Mouse (Mus musculus): Measurements from ENCODE around the gene Gal3st1. TPM values are rescaled to one million over a fixed set of nuclear protein-coding genes. Genes with fewer than 3 reads are reported as not detected.

Gal3st1 gene
- total and polyA plus RNA-seq, 3 experiments, result 0.08 TPM; not detected in 2

DNA sequence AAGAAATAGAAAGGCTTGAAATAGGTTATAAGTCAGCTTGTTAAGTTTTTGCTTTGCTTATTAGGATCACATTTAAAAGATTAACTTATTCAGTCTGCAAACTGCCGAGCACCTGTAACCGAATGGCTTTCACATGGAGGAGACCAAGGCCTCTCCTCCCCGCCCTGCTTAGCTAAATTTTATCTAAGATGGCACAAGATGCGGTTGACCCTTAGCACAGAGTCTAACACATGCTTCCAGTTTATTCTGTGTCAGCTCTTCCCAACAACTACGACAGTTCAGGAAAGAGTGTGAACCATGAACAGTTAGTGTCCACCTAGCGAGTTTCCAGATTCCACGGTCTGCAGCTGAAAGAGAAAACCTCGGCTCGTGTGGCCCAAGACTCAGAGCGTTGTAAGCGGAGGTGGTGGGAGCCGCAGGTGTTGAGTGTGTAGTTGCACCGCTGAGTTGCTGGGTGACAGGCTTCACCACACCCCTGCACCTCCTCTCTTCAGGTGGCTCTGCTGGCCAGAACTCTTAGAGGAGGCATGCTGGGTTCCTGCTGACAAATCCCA, 46.0 kb upstream of the Gal3st1 start:
- H3K4me1 ChIP-seq (ENCODE audit: control insufficient read depth in 1 of 2, insufficient read depth in 2 of 2), result 0 out of 4 replicates have a peak, but pooled peaks cover 0 to 2% of the 10 kb centered on the region in 2 experiments
- dilution Hi-C loops (cut with MboI; ENCODE audit: extremely low pct_ligation_motif_present, extremely low pct_unique_long_range_greater_than_20kb, low sequenced_read_pairs), result no loop called here

DNA sequence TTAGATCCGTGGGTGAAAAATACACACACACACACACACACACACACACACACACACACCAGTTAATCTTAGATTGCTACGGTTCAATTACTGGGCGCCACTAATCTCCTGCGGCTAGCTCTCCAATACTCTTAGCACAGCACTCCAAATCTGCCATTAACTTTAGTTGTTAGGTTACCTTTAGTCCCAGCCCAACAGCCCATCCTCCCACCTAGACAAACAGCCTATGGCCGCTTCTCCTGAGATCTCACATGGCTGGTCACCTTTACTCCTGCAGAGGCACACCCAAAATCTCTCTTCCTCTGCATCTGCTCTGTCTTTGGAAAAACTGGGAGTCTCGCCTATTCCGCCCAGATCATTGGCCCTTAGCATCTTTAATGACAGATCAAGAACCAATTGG, 42.1 kb upstream of the Gal3st1 start:
- Histone ChIP-seq H3K9me3 (replicated peaks; ENCODE audit: low read length) (peaks cover 2% of the 10 kb centered on the region), H3K36me3 (replicated peaks in 1 of 2; ENCODE audit: control insufficient read depth in 1 of 2, insufficient read depth in 1 of 2, low read length in 1 of 2) (no peaks in the 10 kb centered on the region), H3K9ac (ENCODE audit: insufficient read depth, low read depth) (no peak overlapping the region), H3K79me2 (replicated peaks; ENCODE audit: control insufficient read depth, extremely low read depth, insufficient read depth, poor library complexity, severe bottlenecking) (no peaks in the 10 kb centered on the region), H3K4me3 (replicated peaks in 1 of 3; ENCODE audit: low read depth in 2 of 3, low read length in 2 of 3, poor library complexity in 1 of 3) (no peak overlapping the region), H3K4me2 (ENCODE audit: insufficient read depth, low read depth, poor library complexity, severe bottlenecking) (no peak overlapping the region), H3K27me3 (replicated peaks) (peaks cover 66% of the 10 kb centered on the region), H3K27ac (ENCODE audit: insufficient read depth, low read depth) (no peak overlapping the region), H3K4me1 (ENCODE audit: control insufficient read depth in 1 of 2, insufficient read depth in 2 of 2) (0 out of 4 replicates have a peak, but pooled peaks cover 0 to 2% of the 10 kb centered on the region in 2 experiments)
- no peak for DNase-seq (ENCODE audit: extremely low read depth)
- dilution Hi-C loops (cut with MboI; ENCODE audit: extremely low pct_ligation_motif_present, extremely low pct_unique_long_range_greater_than_20kb, low sequenced_read_pairs), result no loop called here
- TF ChIP-seq PAX5 (IDR thresholded peaks at IDR 0.05; ENCODE audit: low read length), result no peak
- TF ChIP-seq TBP (conservative IDR thresholded peaks at IDR 0.05; ENCODE audit: low read depth, low read length), result no peak
- TF ChIP-seq RCOR1 (conservative IDR thresholded peaks at IDR 0.05; ENCODE audit: low read depth, low read length), result no peak
- TF ChIP-seq TCF12 (IDR thresholded peaks at IDR 0.05; ENCODE audit: low read depth, low read length), result no peak
- TF ChIP-seq ETS1 (conservative IDR thresholded peaks at IDR 0.05; ENCODE audit: low read depth, low read length), result no peak
- no peak for TF ChIP-seq ZC3H11A (IDR thresholded peaks at IDR 0.05; ENCODE audit: low read depth, low read length)
- in situ Hi-C loops (cut with MboI; ENCODE audit: low pct_ligation_motif_present, low pct_unique_long_range_greater_than_20kb, low sequenced_read_pairs), result no loop called here

More for the DNA sequence above, 46.0 kb upstream of the Gal3st1 start:
- in situ Hi-C loops (cut with MboI; ENCODE audit: low pct_ligation_motif_present, low pct_unique_long_range_greater_than_20kb, low sequenced_read_pairs), result no loop called here
- H3K79me2 ChIP-seq (replicated peaks; ENCODE audit: control insufficient read depth, extremely low read depth, insufficient read depth, poor library complexity, severe bottlenecking), result no peaks in the 10 kb centered on the region
- TF ChIP-seq RCOR1 (conservative IDR thresholded peaks at IDR 0.05; ENCODE audit: low read depth, low read length), result no peak
- no peak for TF ChIP-seq MAFK (IDR thresholded peaks at IDR 0.05; ENCODE audit: insufficient replicate concordance, low read length)
- TF ChIP-seq JUN (IDR thresholded peaks at IDR 0.05; ENCODE audit: insufficient read depth, low read depth, low read length), result no peak
- TF ChIP-seq MXI1 (IDR thresholded peaks at IDR 0.05; ENCODE audit: low read depth, low read length), result no peak
- TF ChIP-seq PAX5 (IDR thresholded peaks at IDR 0.05; ENCODE audit: low read length), result no peak
- no peak for TF ChIP-seq ETS1 (conservative IDR thresholded peaks at IDR 0.05; ENCODE audit: low read depth, low read length)
- no peak for TF ChIP-seq ZNF384 (IDR thresholded peaks at IDR 0.05; ENCODE audit: low read depth, low read length)
- TF ChIP-seq NELFE (IDR thresholded peaks at IDR 0.05; ENCODE audit: low read depth, low read length), result no peak
- TF ChIP-seq CHD2 (IDR thresholded peaks at IDR 0.05; ENCODE audit: low read length), result no peak
- no peak for TF ChIP-seq RAD21 (IDR thresholded peaks at IDR 0.05; ENCODE audit: low read depth, low read length)
- TF ChIP-seq SMC3 (IDR thresholded peaks at IDR 0.05; ENCODE audit: low read depth, low read length), result no peak
- TF ChIP-seq CHD1 (IDR thresholded peaks at IDR 0.05; ENCODE audit: low read depth, low read length), result no peak
- TF ChIP-seq GABPA (IDR thresholded peaks at IDR 0.05; ENCODE audit: insufficient replicate concordance, low read depth, low read length), result no peak
- no peak for TF ChIP-seq POLR2AphosphoS2 (IDR thresholded peaks at IDR 0.05; ENCODE audit: low read depth, low read length)
- no peak for TF ChIP-seq MAZ (IDR thresholded peaks at IDR 0.05; ENCODE audit: low read depth, low read length)
- no peak for DNase-seq (ENCODE audit: extremely low read depth)
- H3K27me3 ChIP-seq (replicated peaks), result peaks cover 79% of the 10 kb centered on the region
- H3K4me3 ChIP-seq (replicated peaks in 1 of 3; ENCODE audit: low read depth in 2 of 3, low read length in 2 of 3, poor library complexity in 1 of 3), result no peak overlapping the region
- H3K9me3 ChIP-seq (replicated peaks; ENCODE audit: low read length), result no peaks in the 10 kb centered on the region
- no peak overlapping the region for H3K27ac ChIP-seq (ENCODE audit: insufficient read depth, low read depth)
- H3K9ac ChIP-seq (ENCODE audit: insufficient read depth, low read depth), result no peak overlapping the region
- no peak overlapping the region for H3K4me2 ChIP-seq (ENCODE audit: insufficient read depth, low read depth, poor library complexity, severe bottlenecking)
- no peaks in the 10 kb centered on the region for H3K36me3 ChIP-seq (replicated peaks in 1 of 2; ENCODE audit: control insufficient read depth in 1 of 2, insufficient read depth in 1 of 2, low read length in 1 of 2)
